Mouse (Mus musculus) adrenal gland, postnatal 10 days (tissue): Measurements from ENCODE around the gene Taar4. TPM values are rescaled to one million over a fixed set of nuclear protein-coding genes. Genes with fewer than 3 reads are reported as not detected.
A peak's percentile ranks its signal among the peaks of the same experiment; 100 is the strongest.

ENCODE experiments used
- DNase-seq: peaks from one replicate; pipeline ENCODE4 v3.0.0; 2021; ENCODE audit warnings: mixed read lengths
- long read RNA-seq, 2 experiments: library from polyadenylated mRNA; stranded (forward); transcript quantifications; one replicate each; pipeline ENCODE4 v2.0.0; 2021
- total RNA-seq, 2 experiments: library from RNA; stranded (reverse); gene quantifications; 2 replicates each; pipeline ENCODE4 v1.2.3; 2021

The Taar4 gene
- not detected for total RNA-seq
- long read RNA-seq, experiment 1: 0 reads
- long read RNA-seq, experiment 2: 0 reads

GRCm38 (mm10) chr10:23960444-23960915, at the start of gene Taar4:
Taar4 (plus strand) TSS chr10:23960494.
- no peak for DNase-seq

- no peak for DNase-seq
Observed at GRCm38 (mm10) chr10:23920056-23920455, 40.2 kb upstream of the Taar4 start, which contains the start of gene Taar1. Taar1 (plus strand) TSS chr10:23920356.

- no peak for DNase-seq
Observed at GRCm38 (mm10) chr10:23922468-23922867, 37.8 kb upstream of the Taar4 start.

- DNase-seq: no peak
Observed at GRCm38 (mm10) chr10:23923941-23924340, 36.4 kb upstream of the Taar4 start.

- no peak for DNase-seq
Observed at GRCm38 (mm10) chr10:23937613-23938012, 22.7 kb upstream of the Taar4 start.

- no peak for DNase-seq
Observed at GRCm38 (mm10) chr10:23938312-23938711, 22.0 kb upstream of the Taar4 start, which contains the start of gene Taar2. Taar2 (plus strand) TSS chr10:23938572.

- peak; percentile 8 for DNase-seq
Observed at GRCm38 (mm10) chr10:23942465-23942864, 17.8 kb upstream of the Taar4 start.

GRCm38 (mm10) chr10:23948026-23948425, 12.3 kb upstream of the Taar4 start:
- no peak for DNase-seq

GRCm38 (mm10) chr10:23949508-23950005, 10.7 kb upstream of the Taar4 start, which contains the start of gene Taar3:
Taar3 (plus strand) TSS chr10:23949558.
- no peak for DNase-seq

- DNase-seq: no peak
Observed at GRCm38 (mm10) chr10:23951714-23952113, 8.6 kb upstream of the Taar4 start.

GRCm38 (mm10) chr10:23959071-23959470, 1.2 kb upstream of the Taar4 start:
- no peak for DNase-seq

- DNase-seq: no peak
Observed at GRCm38 (mm10) chr10:23963444-23963843, 3.1 kb downstream of the Taar4 start.

- no peak for DNase-seq
Observed at GRCm38 (mm10) chr10:23964921-23965610, 4.8 kb downstream of the Taar4 start.

- DNase-seq: no peak
Observed at GRCm38 (mm10) chr10:23970656-23971165, 10.4 kb downstream of the Taar4 start, which contains the start of gene Taar5. Taar5 (plus strand) TSS chr10:23970706.

- no peak for DNase-seq
Observed at GRCm38 (mm10) chr10:23971256-23971655, 11.0 kb downstream of the Taar4 start.

GRCm38 (mm10) chr10:23977958-23978357, 17.7 kb downstream of the Taar4 start:
- DNase-seq: no peak

GRCm38 (mm10) chr10:23978901-23979705, 18.8 kb downstream of the Taar4 start:
- DNase-seq: peak; percentile 85

GRCm38 (mm10) chr10:23985546-23985945, 25.3 kb downstream of the Taar4 start, which contains the start of gene Taar6:
Taar6 (minus strand) TSS chr10:23985646.
- DNase-seq: no peak

GRCm38 (mm10) chr10:23986419-23986818, 26.1 kb downstream of the Taar4 start:
- DNase-seq: no peak

GRCm38 (mm10) chr10:23993381-23993780, 33.1 kb downstream of the Taar4 start, which contains the start of gene Taar7a:
Taar7a (minus strand) TSS chr10:23993481.
- no peak for DNase-seq

- no peak for DNase-seq
Observed at GRCm38 (mm10) chr10:23999639-24000038, 39.3 kb downstream of the Taar4 start, which contains the start of gene Taar7b. Taar7b (plus strand) TSS chr10:23999939.

- no peak for DNase-seq
Observed at GRCm38 (mm10) chr10:24006442-24006841, 46.1 kb downstream of the Taar4 start.
